Mouse (Mus musculus): Measurements from ENCODE around the gene Lpo.

GRCm38 (mm10) chr11:87802621-87803020 is 25.5 kb downstream of the Lpo start:
- peak; percentile 47 for TF ChIP-seq CTCF (IDR thresholded peaks at IDR 0.05; ENCODE audit: extremely low read depth, insufficient read depth, low read length)
- no peak for TF ChIP-seq POLR2A (IDR thresholded peaks at IDR 0.05; ENCODE audit: extremely low read depth, insufficient read depth, low read length)
